Mouse (Mus musculus) lung, postnatal 4 days (tissue): Measurements from ENCODE around the gene Klc3.

Experiments used
- DNase-seq, 2 experiments: peaks; one replicate each; pipeline ENCODE4 v3.0.0; 2021

The Klc3 gene

DNA sequence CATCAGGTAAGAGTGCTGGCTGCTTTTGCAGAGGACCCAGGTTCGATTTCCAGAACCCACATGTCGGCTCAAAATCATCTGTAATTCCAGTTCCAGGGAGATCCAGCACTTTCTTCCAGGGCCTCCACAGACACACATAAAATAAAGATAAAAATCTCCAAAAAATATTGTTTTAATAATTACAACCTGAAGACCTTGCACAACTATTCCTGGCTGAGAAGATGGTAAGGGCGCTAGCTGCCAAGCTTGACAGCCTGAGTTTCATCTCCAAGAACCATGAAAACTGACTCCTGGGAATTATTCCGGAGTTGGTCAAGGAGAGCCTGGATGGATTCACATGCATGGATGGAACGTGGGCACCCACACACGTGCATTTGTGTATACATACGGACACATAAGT is 572 bp upstream of the Klc3 start, which contains the start of gene Ckm:
Ckm (plus strand) TSS at position 301 of the 400 bp plus-strand sequence.
- DNase-seq = no peak

DNA sequence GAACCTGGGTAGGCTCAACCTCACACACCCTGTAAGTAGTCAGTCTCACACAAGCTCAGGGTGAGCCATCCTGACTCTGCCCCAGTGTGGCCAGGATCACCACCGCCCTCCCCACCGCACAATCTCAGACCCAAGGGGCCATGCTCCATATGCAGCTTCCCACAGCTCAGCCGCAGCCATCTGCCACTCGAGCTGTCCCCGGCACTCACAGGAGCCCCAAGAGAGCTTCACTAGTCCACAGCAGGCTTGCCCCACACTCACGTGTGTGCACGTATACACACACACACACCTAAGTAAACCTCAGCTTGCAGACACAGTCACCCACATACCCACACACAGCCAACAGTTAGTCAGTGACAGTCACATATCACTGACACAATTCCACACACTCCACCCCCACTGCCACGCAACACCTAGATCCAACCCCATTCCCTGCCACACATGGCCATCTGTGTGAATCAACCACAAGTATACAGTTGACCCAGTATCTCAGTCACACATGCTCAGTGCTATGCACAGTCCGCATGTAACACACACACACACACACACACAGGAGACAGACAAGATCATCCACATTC is 1.3 kb downstream of the Klc3 start:
- no peak for DNase-seq

DNA sequence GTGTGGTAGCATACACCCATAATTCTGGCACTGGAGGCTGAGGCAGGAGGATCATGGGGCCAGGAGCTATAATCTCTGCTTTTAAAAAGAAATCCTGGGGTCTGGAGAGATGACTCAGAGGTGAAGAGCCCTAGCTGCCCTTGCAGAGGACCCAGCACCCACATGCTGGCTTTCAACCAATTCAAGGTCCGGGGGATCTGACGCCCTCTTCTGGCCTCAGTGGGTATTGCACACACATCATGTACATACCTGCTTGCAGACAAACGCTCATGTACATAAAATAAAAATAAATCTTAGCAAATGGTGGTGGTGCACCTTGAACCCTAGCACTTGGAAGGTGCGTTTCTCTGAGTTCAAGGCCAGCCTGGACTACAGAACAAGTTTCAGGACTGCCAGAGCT is 3.0 kb downstream of the Klc3 start:
- DNase-seq = no peak

DNA sequence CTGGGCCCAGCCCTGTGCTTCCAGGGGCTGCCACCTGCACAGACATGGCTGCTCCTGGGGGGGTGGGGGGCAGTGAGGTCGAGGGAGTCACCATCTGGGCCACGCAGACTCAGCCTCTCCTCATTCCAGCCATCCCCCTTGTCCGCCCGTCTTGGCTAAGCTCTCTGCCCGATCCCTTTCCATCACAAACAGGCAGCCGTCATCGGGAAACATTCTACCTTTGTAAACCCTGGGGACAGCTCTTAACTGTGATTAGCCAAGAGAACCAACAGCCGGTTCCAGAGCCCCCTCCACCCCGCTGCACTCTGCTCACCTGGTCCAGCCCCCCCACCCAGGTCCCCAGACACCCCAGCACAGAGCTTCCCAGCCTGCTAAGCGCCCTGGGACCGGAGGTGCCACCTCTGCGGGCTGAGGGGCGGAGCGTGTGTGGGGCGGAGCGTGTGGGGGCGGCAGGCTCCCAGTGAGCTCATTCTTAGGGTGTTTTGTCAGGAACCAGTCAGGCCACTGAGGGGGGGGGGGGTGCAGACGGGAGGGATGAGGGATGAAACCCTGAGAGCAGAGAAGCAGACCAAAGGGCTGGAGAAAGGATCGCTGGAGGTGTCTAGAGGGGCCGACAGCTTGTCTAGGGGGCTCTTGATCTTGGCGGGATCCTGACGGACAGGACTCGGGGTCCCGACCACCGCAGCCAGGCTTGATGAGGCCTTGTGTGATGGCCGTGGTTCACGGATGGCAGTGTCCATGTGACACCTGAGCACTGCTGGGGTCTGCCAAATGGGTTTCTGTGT is 4.2 kb downstream of the Klc3 start:
- DNase-seq = peak; percentile 78 to 83

DNA sequence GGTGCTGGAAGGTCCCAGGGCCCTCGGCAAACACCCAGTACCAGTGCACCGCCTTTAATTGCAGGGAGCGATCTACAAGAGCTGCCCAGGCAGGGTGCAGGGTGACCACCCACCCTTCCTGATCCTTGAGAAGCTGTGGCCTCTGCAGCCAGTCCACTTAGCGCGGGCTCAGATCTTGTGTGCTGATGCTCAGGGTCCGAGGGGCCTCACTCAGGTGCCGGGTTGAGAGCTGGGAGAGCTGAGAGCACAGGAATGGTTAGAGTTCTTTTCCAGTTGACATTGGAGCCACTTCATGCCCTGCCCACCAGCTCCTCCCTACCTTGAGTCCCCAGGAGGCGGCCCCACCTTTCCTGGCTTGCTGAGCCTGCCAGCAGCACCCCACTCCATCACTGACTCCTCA is 9.4 kb downstream of the Klc3 start:
- no peak for DNase-seq

DNA sequence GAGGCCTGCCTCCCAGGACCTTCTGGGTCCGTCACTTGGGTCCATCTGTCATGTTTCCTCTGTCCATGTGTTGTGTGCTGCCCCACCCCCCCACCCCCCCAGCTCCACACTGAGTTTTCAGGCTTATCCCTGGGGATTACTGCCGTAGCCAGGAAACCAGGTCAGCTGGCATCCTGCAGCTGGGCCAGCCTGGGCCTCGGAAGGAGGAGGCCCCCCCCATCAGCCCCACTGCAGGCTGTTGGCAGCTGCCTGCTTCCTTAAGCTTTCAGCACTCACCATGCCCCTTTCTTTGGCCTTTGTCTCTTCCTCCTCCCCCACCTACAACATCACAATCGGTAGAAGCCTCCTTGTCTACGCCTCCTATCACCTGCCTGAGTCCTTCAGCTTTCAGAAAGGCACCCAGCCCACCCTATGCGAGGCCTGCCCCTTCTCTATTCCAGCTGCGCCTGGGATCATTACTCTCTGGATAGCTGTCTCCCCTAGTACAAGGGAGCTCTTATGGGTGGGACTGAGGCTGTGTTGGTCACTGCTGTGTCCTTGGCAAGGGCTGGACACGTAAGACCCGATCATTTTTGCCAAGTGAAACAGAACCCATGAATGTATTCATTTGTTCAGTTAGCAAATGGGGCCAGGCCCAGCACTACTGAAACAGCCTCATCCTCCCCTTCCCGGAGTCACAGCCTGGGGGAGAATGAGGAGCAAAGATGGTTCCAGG is 15.0 kb downstream of the Klc3 start:
- no peak for DNase-seq

DNA sequence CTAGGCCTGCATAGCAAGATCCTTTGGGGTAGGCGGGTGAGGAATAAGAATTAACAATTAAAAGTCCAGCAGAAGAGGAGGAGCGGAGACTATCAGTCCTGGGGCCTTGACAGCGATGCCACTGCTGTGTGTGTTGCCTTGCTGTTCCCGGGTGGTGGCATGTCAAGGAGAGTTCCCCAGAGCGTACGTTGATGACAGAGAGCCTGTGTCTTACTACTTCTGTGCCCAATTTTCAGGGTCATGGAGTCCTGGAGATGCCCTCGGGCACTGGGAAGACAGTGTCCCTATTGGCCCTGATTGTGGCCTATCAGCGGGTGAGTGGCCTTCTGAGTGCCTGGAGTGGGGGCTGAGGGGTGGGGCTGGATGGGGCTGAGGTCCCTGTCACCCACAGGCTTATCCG is 20.2 kb downstream of the Klc3 start:
- DNase-seq = no peak

DNA sequence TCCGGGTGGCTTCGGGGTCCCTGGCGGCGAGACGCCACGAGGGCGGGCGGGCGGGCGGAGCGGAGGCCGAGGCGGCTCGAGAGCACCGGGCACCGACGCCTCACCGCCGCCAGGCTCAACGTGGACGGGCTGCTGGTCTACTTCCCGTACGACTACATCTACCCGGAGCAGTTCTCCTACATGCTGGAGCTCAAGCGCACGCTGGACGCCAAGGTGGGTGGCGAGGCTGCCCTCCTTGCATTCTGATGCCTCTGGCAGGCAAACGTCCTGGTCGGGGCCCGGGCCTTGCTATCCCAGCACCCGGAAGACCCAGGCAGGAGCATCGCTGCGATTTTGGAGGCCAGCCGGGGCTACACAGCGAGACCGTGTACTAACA is 21.8 kb downstream of the Klc3 start:
- no peak for DNase-seq

DNA sequence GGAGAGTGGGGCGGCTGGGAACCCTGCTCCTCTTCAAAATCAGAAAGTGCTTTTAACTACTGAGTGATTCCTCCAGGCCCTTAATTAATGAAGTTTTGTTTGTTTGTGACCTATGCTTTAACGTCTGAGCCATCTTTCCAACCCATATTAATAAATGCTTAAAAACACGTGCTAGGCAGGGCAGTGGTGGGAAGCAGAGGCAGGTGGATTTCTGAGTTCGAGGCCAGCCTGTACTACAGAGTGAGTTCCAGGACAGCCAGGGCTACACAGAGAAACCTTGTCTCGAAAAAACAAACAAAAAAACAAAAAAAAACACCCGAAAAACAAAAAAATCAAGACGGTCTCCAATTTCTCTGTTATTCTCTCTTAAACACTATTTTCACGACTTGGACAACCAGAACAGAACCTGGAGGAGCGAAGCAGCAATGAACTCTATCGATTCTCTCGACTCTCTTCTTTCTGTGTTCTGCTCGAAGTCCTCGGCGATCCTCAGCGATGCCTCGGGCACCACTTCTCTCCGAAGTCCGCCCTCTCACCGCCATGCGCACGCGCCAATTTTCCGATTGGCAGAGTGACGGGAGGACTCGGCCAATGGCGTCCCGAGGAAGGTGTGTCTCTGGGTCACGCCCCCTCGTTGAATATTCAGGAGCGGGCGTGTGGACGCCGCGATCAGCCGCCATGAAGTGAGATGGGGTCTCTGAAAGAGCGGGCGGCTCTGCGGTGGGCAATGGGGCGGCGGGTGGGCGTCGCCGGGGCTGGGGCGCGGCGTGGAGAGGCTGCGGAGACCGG is 22.3 kb downstream of the Klc3 start, which contains the start of gene Ercc2:
Ercc2 (plus strand) TSS at position 634 of the 789 bp plus-strand sequence.
- peak; percentile 99 to 100 for DNase-seq

DNA sequence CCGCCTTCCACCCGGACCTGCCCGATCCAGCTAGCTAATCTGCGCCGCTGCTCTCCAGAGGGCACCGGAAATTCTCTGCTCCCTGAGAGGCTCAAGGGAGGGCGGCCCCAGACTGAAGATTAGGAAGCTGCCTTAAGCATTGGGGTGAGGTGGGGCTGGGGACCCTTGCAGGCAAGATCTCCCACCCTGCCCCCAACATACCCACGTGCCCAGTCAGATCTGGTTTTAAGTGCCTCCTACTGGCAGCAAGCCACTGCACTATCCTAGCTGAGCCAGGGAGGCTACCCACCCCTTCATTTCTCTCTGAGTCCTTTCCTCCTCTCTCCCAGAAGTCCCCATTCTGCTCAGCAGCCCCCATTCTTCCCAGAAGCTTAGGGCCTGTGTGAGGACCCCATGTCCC is 25.9 kb downstream of the Klc3 start:
- DNase-seq = peak in 1 of 2 experiments; percentile 58

DNA sequence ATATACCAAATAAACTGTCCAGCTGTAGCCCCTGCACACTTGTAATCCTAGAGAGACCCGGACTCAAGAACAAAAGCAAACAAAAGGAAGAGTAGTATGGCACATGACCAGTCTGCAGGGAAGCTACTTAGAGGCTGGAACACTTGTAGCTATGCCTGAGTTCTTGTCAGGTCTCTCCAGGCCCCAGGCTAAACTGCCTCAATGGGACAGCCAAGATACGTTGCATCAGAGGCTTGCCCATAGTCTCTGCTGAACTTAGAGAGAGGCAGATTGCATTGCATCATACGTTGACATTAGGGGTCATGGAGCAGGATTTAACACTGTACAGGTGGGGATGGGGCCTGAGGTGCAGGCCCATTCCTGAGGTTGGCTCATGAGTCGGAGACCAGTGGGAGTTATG is 27.9 kb downstream of the Klc3 start:
- DNase-seq = no peak

DNA sequence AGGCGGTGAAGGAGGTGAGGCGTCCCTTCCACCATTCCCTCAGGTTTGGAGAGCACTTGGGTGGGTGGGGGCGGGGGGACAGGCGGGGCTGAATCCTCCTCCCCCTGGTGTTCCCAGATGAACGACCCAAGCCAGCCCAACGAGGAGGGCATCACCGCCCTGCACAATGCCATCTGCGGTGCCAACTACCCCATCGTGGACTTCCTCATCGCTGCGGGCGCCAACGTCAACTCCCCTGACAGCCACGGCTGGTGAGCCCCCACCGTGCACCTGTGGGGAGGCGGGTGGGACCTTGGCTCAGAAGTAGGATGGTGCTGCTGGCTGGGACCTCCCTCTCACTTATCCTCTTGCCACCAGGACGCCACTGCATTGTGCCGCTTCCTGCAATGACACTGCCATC is 28.5 kb downstream of the Klc3 start:
- DNase-seq = no peak

DNA sequence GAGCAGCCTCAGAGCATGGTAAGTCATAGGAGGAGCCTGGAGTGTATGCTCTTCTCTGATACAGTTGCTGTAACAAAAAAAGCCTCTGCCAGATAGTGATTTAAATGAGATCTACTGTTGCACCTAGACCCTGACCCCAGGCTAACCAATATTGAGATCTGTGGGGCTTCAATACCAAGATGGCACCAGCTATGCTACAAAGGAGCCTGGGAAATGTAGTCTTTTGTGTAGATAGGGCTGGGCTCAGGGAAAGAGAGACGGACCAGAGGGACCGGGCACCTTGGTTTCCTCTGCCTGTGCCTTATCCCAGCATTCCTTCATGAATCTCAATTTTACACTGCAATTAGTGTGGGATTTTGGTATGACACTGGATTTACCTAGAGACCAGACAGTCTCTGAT is 30.5 kb downstream of the Klc3 start:
- no peak for DNase-seq

DNA sequence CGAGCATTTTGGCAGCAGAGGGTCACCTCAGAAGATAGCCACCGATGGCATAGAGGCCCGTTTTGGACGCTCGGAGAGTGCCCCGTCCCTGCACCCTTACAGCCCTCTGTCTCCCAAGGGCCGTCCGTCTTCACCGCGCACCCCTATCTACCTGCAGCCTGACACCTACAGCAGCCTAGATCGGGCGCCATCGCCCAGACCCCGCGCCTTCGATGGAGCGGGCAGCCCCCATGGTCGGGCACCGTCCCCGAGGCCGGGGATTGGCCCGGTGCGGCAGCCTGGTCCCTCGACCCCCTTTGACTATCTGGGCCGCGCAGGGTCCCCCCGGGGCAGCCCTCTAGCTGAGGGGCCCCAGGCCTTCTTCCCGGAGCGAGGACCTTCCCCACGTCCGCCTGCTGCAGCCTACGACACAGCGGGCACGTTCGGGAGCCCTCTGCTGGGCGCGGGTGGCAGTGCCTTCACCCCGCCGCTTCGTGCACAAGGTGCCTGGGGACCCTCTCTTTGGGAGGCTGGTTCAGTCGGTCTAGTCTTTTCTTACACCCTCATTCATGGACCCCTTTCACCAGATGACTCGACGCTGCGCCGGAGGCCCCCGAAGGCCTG is 34.0 kb downstream of the Klc3 start:
- peak; percentile 60 to 74 for DNase-seq

DNA sequence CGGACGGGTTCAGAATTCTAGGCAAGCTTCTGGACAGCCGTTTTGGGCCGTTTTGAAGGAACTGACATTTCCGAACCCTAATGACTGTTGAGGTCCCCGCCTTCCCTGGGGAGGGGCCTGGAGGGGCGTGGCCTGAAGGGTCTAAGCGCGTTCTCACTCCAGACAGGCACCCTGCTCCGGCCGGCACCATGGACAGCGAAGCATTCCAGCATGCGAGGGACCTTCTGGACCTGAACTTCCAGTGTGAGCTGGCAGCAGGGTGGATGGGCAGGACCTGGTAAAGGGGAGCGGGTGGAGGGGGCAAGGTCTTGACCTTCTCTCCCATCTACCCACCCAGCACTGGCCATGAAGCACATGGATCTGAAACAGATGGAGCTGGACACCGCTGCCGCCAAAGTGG is 35.5 kb downstream of the Klc3 start:
- peak; percentile 72 to 77 for DNase-seq

DNA sequence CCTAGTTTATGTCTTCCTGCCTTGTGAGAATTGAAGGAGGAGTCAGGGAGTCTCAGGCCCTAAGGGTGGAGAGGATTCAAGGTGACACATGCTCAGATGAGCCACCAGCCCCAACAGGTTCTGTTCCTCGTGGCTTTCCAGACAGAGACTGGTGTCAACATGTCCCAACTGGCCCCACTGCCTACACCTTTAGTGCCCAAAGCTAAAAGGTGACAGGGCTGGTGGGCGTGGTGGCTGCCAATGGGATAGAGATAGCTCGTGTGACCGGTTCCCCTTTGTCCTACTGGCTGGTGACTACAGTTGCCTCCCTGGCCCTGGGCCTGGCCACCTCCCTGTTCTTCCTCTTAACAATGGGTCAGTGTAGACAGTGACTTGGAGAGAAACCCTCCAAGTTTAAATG is 38.5 kb downstream of the Klc3 start:
- DNase-seq = no peak

DNA sequence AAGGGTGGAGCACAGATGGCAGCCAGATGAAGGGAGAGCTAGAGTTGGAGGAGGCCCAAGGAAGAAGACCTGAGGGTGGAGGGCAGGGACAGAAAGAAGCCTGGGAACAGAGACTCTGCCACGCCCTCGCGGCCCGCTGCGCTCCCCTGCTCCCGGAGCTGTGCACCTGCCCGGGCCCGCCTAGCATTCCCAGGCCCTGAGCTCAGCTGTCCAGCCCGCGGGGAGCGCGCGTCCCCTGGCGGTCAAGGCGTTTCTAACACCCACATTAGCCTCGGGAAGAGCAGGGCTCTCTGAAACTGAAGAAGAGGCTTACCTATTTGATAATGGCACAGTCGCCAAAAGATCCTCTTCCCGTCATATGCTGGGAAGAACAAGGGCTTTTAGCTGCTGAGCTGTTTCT is 40.0 kb downstream of the Klc3 start:
- DNase-seq = peak; percentile 84

DNA sequence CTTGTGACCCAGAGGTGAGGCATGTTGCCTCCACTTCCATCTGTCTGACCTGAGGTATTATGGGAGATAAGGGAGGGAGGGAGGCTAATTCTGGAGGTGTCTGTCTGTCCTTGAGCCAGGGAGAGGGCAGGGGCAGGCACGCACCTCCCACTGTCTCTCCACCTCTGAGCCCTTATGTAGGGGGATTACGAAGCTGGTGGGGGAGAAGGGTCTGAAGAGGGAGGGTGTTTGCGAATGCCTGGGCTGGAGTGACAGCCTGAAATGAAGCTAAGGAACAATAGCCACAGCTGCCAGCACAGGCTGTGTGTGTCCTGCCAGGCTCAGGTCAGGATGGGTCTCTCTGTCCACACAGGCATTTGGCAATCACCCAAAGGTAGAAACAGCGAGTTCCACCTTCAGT is 41.6 kb downstream of the Klc3 start:
- DNase-seq = no peak

DNA sequence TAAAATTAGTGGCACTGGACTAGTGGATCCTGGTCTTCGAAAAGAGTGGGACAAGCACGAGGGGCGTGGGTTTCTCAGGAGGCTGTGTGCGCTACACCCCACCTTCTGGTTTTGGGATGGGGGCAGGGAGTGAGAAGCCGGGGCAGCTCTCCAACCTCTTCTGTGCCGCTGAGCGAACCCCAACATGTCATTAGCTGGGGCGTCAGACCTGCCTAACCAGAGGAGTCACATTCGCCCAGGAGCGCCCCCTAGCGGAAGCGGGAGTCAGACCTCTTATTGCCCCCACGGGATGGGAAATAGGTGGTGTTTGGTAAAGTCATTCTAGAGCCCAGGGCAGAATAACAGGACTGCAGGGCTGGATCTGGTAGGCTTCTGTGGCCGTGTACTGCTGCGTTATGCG is 42.2 kb downstream of the Klc3 start:
- DNase-seq = peak; percentile 77 to 84

DNA sequence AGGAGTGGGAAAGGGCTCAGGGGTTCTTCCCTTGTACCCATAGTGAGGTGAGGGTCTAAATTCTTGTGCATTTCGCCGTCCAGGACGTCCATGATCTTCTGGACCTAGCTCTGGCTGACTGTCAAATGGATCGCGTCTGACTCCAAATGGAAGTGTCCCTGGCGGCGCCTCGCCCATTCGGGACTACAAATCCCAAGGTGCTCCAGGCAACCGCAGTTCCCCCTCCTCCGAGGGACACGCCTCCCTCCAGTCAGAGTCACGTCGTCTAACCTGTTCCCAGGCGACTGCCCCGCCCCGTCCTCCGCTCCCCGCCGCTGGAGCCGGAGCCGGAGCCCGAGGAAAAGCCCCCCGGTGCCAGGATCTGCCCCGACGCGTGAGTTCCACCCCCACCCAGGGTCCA is 43.0 kb downstream of the Klc3 start:
- peak; percentile 92 to 94 for DNase-seq

DNA sequence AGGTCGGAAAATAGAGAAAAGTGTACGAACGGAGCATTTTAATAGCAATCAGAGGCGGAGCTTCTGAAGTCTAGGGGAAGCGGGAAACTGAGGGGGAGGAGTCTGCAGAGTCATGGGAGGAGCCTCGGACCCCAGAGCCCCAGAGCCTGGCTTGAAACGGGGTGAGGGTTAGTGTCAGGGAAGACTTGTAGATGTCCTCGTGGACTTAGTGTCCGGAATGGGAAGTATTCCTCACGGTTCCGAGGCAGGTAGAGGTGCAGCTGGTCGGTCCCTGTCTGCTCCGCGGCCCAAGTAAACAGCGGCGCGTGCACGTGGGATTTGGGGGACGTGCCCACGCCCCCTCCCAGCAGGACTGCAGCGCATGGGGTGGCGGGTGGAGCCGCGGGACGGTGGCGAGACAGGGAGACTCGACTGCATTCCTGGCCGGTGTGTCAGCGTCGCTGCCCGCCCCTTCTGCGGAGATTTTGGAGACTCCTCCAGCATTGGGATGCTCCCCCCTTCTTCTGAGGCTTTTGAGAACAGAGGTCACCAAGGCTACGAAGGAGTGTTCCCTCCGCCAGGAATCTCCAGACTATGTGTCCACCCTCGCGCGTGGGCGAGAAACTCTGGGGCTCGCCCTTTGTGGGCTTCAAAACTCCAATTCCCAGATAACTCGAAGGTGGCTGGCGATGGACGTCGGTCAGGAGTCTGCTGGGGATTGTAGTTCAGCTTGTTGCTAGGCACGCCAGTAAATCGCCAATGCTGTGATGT is 43.8 kb downstream of the Klc3 start:
- DNase-seq = peak; percentile 79 to 84

DNA sequence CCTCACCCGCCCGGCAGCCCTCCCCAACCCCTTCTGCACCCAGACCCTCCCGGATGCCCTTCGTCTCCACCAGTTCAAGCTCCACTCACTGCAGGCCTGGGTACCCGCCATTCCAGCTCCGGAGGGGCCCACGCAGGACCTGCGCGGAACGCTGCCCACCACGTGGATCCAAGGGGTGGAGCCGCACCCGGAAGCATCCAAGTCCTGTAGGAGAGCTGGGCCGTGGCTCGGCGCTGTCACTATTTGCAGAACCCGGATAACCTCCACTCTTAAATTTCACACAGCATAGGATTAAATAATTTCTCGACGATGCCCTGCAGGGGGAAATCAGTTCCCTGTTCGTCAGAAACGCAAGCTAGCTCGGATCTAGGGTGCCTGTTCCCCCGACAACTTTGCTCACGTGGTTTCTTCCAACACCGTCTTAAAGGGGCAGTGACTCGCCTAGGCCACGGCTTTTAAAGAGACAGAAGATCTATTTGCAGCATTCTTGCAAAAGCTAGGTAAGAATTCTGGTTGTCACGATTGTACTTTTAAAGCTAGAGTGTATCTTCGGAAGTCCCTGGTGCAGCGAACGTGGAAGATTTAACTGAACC is 44.5 kb downstream of the Klc3 start, which contains the start of the genes Cd3eap and Ppp1r13l:
Cd3eap (minus strand) TSS at position 185 of the 593 bp plus-strand sequence.
Ppp1r13l (plus strand) TSS at position 451 of the 593 bp plus-strand sequence.
- peak; percentile 90 for DNase-seq
